23 mouse cellular contexts compared by ENCODE assay signal in genomic region chr10:84662138-84662537, GRCm38 (mm10).
"Had no signal": no experiment of that assay in that cellular context is flagged by ENCODE, and none has a peak within 500 bp of the region (broad histone marks: within the 10 kb centered on the region; RNA-seq: fewer than 3 reads in every experiment).

No protein-coding gene starts in this region.

- H3K27ac ChIP-seq: heart, adult 2 months; hindbrain, embryonic 10.5 days; hindbrain, embryonic 12.5 days; hindbrain, embryonic 14.5 days; intestine, embryonic 15.5 days; limb, embryonic 13.5 days; limb, embryonic 15.5 days; liver, embryonic 12.5 days had no signal

- H3K4me1 ChIP-seq: intestine, embryonic 15.5 days; limb, embryonic 13.5 days; limb, embryonic 15.5 days; liver, embryonic 12.5 days had no signal

- ATAC-seq: hindbrain, embryonic 16.5 days; inflammation-experienced regulatory T-cells, adult 6 months; intestine, embryonic 15.5 days; intestine, postnatal 0 days; liver, embryonic 12.5 days had no signal

- H3K9me3 ChIP-seq: heart, embryonic 12.5 days; hindbrain, embryonic 12.5 days; intestine, embryonic 15.5 days; limb, embryonic 13.5 days; limb, embryonic 15.5 days; liver, embryonic 12.5 days had no signal

- H3K4me3 ChIP-seq: heart, adult 2 months; heart, embryonic 12.5 days; hindbrain, embryonic 10.5 days; hindbrain, embryonic 12.5 days; intestine, embryonic 15.5 days; limb, embryonic 13.5 days; limb, embryonic 15.5 days; liver, embryonic 12.5 days had no signal

- DNase-seq: gastrocnemius, postnatal 14 days; gastrocnemius, postnatal 36 days; heart, adult 2 months; heart, postnatal 10 days; heart, postnatal 4 days; kidney, adult 18-20 months; kidney, adult 8-10 months; kidney, postnatal 10 days; kidney, postnatal 36 days; layer of hippocampus, adult 9-11 months; layer of hippocampus, postnatal 36 days; left cerebral cortex, postnatal 4 days had no signal

- H3K27me3 ChIP-seq: heart, embryonic 12.5 days; hindbrain, embryonic 12.5 days; intestine, embryonic 15.5 days; limb, embryonic 13.5 days; limb, embryonic 15.5 days; liver, embryonic 12.5 days had no signal

- H3K36me3 ChIP-seq: intestine, embryonic 15.5 days had no signal
